Mouse (Mus musculus): Measurements from ENCODE around the gene Slc2a13.

Slc2a13 gene

GRCm38 (mm10) chr15:91538439-91538838 is 34.6 kb downstream of the Slc2a13 start:
- no peaks in the 10 kb centered on the region for H3K4me1 ChIP-seq (replicated peaks; ENCODE audit: low read depth, low read length)
- no peaks in the 10 kb centered on the region for H3K27me3 ChIP-seq (ENCODE audit: insufficient read depth, low read length)
- H3K36me3 ChIP-seq (ENCODE audit: insufficient read depth, low read length): no peaks in the 10 kb centered on the region
- TF ChIP-seq CTCF (conservative IDR thresholded peaks at IDR 0.05; ENCODE audit: low read length) (no peak), POU5F1 (IDR thresholded peaks at IDR 0.05; ENCODE audit: borderline replicate concordance, low read length) (no peak), NANOG (IDR thresholded peaks at IDR 0.05; ENCODE audit: borderline replicate concordance, low read length) (no peak)
- no peak overlapping the region for H3K4me3 ChIP-seq (replicated peaks; ENCODE audit: low read length)
- no peaks in the 10 kb centered on the region for H3K9me3 ChIP-seq (ENCODE audit: low read length)

- H3K4me1 ChIP-seq (replicated peaks; ENCODE audit: low read depth, low read length): no peaks in the 10 kb centered on the region
- H3K4me3 ChIP-seq (replicated peaks; ENCODE audit: low read length): no peak overlapping the region
- H3K9me3 ChIP-seq (ENCODE audit: low read length): no peaks in the 10 kb centered on the region
Observed at GRCm38 (mm10) chr15:91526876-91527275, 46.2 kb downstream of the Slc2a13 start.

GRCm38 (mm10) chr15:91526166-91526565 is 46.9 kb downstream of the Slc2a13 start:
- Histone ChIP-seq H3K9me3 (ENCODE audit: low read length) (no peaks in the 10 kb centered on the region), H3K36me3 (ENCODE audit: insufficient read depth, low read length) (no peaks in the 10 kb centered on the region), H3K4me3 (replicated peaks; ENCODE audit: low read length) (no peak overlapping the region), H3K4me1 (replicated peaks; ENCODE audit: low read depth, low read length) (no peaks in the 10 kb centered on the region), H3K27me3 (ENCODE audit: insufficient read depth, low read length) (no peaks in the 10 kb centered on the region)
- no peak for TF ChIP-seq NANOG (IDR thresholded peaks at IDR 0.05; ENCODE audit: borderline replicate concordance, low read length)
- TF ChIP-seq POU5F1 (IDR thresholded peaks at IDR 0.05; ENCODE audit: borderline replicate concordance, low read length): no peak
- no peak for TF ChIP-seq CTCF (conservative IDR thresholded peaks at IDR 0.05; ENCODE audit: low read length)

More at GRCm38 (mm10) chr15:91526876-91527275, 46.2 kb downstream of the Slc2a13 start:
- Histone ChIP-seq H3K36me3 (ENCODE audit: insufficient read depth, low read length) (no peaks in the 10 kb centered on the region), H3K27me3 (ENCODE audit: insufficient read depth, low read length) (no peaks in the 10 kb centered on the region)
- no peak for TF ChIP-seq CTCF (conservative IDR thresholded peaks at IDR 0.05; ENCODE audit: low read length)
- no peak for TF ChIP-seq NANOG (IDR thresholded peaks at IDR 0.05; ENCODE audit: borderline replicate concordance, low read length)
- no peak for TF ChIP-seq POU5F1 (IDR thresholded peaks at IDR 0.05; ENCODE audit: borderline replicate concordance, low read length)

- Histone ChIP-seq H3K9me3 (ENCODE audit: low read length) (no peaks in the 10 kb centered on the region), H3K27me3 (ENCODE audit: insufficient read depth, low read length) (no peaks in the 10 kb centered on the region), H3K4me1 (replicated peaks; ENCODE audit: low read depth, low read length) (no peaks in the 10 kb centered on the region), H3K36me3 (ENCODE audit: insufficient read depth, low read length) (no peaks in the 10 kb centered on the region), H3K4me3 (replicated peaks; ENCODE audit: low read length) (no peak overlapping the region)
- TF ChIP-seq NANOG (IDR thresholded peaks at IDR 0.05; ENCODE audit: borderline replicate concordance, low read length) (no peak), POU5F1 (IDR thresholded peaks at IDR 0.05; ENCODE audit: borderline replicate concordance, low read length) (no peak), CTCF (conservative IDR thresholded peaks at IDR 0.05; ENCODE audit: low read length) (no peak)
Observed at GRCm38 (mm10) chr15:91524451-91524850, 48.6 kb downstream of the Slc2a13 start.

- H3K9me3 ChIP-seq (ENCODE audit: low read length): no peaks in the 10 kb centered on the region
- no peaks in the 10 kb centered on the region for H3K27me3 ChIP-seq (ENCODE audit: insufficient read depth, low read length)
- H3K4me3 ChIP-seq (replicated peaks; ENCODE audit: low read length): no peak overlapping the region
- TF ChIP-seq POU5F1 (IDR thresholded peaks at IDR 0.05; ENCODE audit: borderline replicate concordance, low read length) (no peak), NANOG (IDR thresholded peaks at IDR 0.05; ENCODE audit: borderline replicate concordance, low read length) (no peak), CTCF (conservative IDR thresholded peaks at IDR 0.05; ENCODE audit: low read length) (no peak)
- no peaks in the 10 kb centered on the region for H3K4me1 ChIP-seq (replicated peaks; ENCODE audit: low read depth, low read length)
- no peaks in the 10 kb centered on the region for H3K36me3 ChIP-seq (ENCODE audit: insufficient read depth, low read length)
Observed at GRCm38 (mm10) chr15:91503291-91503690, 69.8 kb downstream of the Slc2a13 start.

- Histone ChIP-seq H3K9me3 (ENCODE audit: low read length) (no peaks in the 10 kb centered on the region), H3K4me3 (replicated peaks; ENCODE audit: low read length) (no peak overlapping the region), H3K27me3 (ENCODE audit: insufficient read depth, low read length) (no peaks in the 10 kb centered on the region), H3K36me3 (ENCODE audit: insufficient read depth, low read length) (no peaks in the 10 kb centered on the region), H3K4me1 (replicated peaks; ENCODE audit: low read depth, low read length) (no peaks in the 10 kb centered on the region)
- TF ChIP-seq POU5F1 (IDR thresholded peaks at IDR 0.05; ENCODE audit: borderline replicate concordance, low read length): no peak
- TF ChIP-seq CTCF (conservative IDR thresholded peaks at IDR 0.05; ENCODE audit: low read length): no peak
- no peak for TF ChIP-seq NANOG (IDR thresholded peaks at IDR 0.05; ENCODE audit: borderline replicate concordance, low read length)
Observed at GRCm38 (mm10) chr15:91502661-91503060, 70.4 kb downstream of the Slc2a13 start.

- no peak for TF ChIP-seq NANOG (IDR thresholded peaks at IDR 0.05; ENCODE audit: borderline replicate concordance, low read length)
- no peak for TF ChIP-seq CTCF (conservative IDR thresholded peaks at IDR 0.05; ENCODE audit: low read length)
- TF ChIP-seq POU5F1 (IDR thresholded peaks at IDR 0.05; ENCODE audit: borderline replicate concordance, low read length): no peak
- Histone ChIP-seq H3K36me3 (ENCODE audit: insufficient read depth, low read length) (no peaks in the 10 kb centered on the region), H3K4me3 (replicated peaks; ENCODE audit: low read length) (no peak overlapping the region), H3K4me1 (replicated peaks; ENCODE audit: low read depth, low read length) (no peaks in the 10 kb centered on the region), H3K9me3 (ENCODE audit: low read length) (no peaks in the 10 kb centered on the region), H3K27me3 (ENCODE audit: insufficient read depth, low read length) (no peaks in the 10 kb centered on the region)
Observed at GRCm38 (mm10) chr15:91502235-91502634, 70.8 kb downstream of the Slc2a13 start.

- H3K4me1 ChIP-seq (replicated peaks; ENCODE audit: low read depth, low read length): no peaks in the 10 kb centered on the region
- H3K27me3 ChIP-seq (ENCODE audit: insufficient read depth, low read length): no peaks in the 10 kb centered on the region
- no peak for TF ChIP-seq CTCF (conservative IDR thresholded peaks at IDR 0.05; ENCODE audit: low read length)
- TF ChIP-seq POU5F1 (IDR thresholded peaks at IDR 0.05; ENCODE audit: borderline replicate concordance, low read length): no peak
- no peak for TF ChIP-seq NANOG (IDR thresholded peaks at IDR 0.05; ENCODE audit: borderline replicate concordance, low read length)
- no peak overlapping the region for H3K4me3 ChIP-seq (replicated peaks; ENCODE audit: low read length)
- H3K36me3 ChIP-seq (ENCODE audit: insufficient read depth, low read length): no peaks in the 10 kb centered on the region
- H3K9me3 ChIP-seq (ENCODE audit: low read length): no peaks in the 10 kb centered on the region
Observed at GRCm38 (mm10) chr15:91495014-91495413, 78.0 kb downstream of the Slc2a13 start.

GRCm38 (mm10) chr15:91479924-91480615 is 93.0 kb downstream of the Slc2a13 start:
- Histone ChIP-seq H3K27me3 (ENCODE audit: insufficient read depth, low read length) (no peaks in the 10 kb centered on the region), H3K9me3 (ENCODE audit: low read length) (no peaks in the 10 kb centered on the region), H3K4me3 (replicated peaks; ENCODE audit: low read length) (no peak overlapping the region), H3K36me3 (ENCODE audit: insufficient read depth, low read length) (no peaks in the 10 kb centered on the region), H3K4me1 (replicated peaks; ENCODE audit: low read depth, low read length) (no peaks in the 10 kb centered on the region)
- TF ChIP-seq CTCF (conservative IDR thresholded peaks at IDR 0.05; ENCODE audit: low read length) (no peak), NANOG (IDR thresholded peaks at IDR 0.05; ENCODE audit: borderline replicate concordance, low read length) (no peak), POU5F1 (IDR thresholded peaks at IDR 0.05; ENCODE audit: borderline replicate concordance, low read length) (no peak)
